Mouse (Mus musculus): ENCODE measurements around the gene Olfr576. TPM values are rescaled to one million over a fixed set of nuclear protein-coding genes. Genes with fewer than 3 reads are reported as not detected.

Olfr576 gene
- not detected for polyA plus RNA-seq (2017; shearing (Covaris generic))

- ATAC-seq = no peak
These were observed at the start of gene Olfr576 for GRCm38 (mm10) chr7:102962360-102962759. Olfr576 (plus strand) TSS chr7:102962660.

GRCm38 (mm10) chr7:102915261-102915660 lies 47.2 kb upstream of the Olfr576 start:
- ATAC-seq = no peak

- ATAC-seq = no peak
These were observed 46.1 kb upstream of the Olfr576 start for GRCm38 (mm10) chr7:102916405-102916804.

GRCm38 (mm10) chr7:102917032-102917875 lies 45.2 kb upstream of the Olfr576 start, which contains the start of gene Olfr571:
Olfr571 (minus strand) TSS chr7:102917536.
- ATAC-seq = no peak

GRCm38 (mm10) chr7:102919632-102920031 lies 42.8 kb upstream of the Olfr576 start:
- no peak for ATAC-seq

GRCm38 (mm10) chr7:102924109-102924508 lies 38.4 kb upstream of the Olfr576 start, which contains the start of gene Olfr572:
Olfr572 (plus strand) TSS chr7:102924409.
- no peak for ATAC-seq

GRCm38 (mm10) chr7:102927105-102927504 lies 35.4 kb upstream of the Olfr576 start:
- no peak for ATAC-seq

- ATAC-seq = no peak
These were observed 20.0 kb upstream of the Olfr576 start, which contains the start of gene Olfr573-ps1 for GRCm38 (mm10) chr7:102942475-102942874. Olfr573-ps1 (minus strand) TSS chr7:102942575.

GRCm38 (mm10) chr7:102943417-102943816 lies 19.0 kb upstream of the Olfr576 start:
- ATAC-seq = no peak

GRCm38 (mm10) chr7:102948167-102948566 lies 14.3 kb upstream of the Olfr576 start, which contains the start of gene Olfr574:
Olfr574 (plus strand) TSS chr7:102948467.
- ATAC-seq = no peak

GRCm38 (mm10) chr7:102950732-102951131 lies 11.7 kb upstream of the Olfr576 start:
- no peak for ATAC-seq

GRCm38 (mm10) chr7:102958137-102958536 lies 4.3 kb upstream of the Olfr576 start:
- ATAC-seq = no peak

GRCm38 (mm10) chr7:102958593-102958992 lies 3.9 kb upstream of the Olfr576 start, which contains the start of gene Olfr575:
Olfr575 (minus strand) TSS chr7:102958775.
- no peak for ATAC-seq

- no peak for ATAC-seq
These were observed 11.9 kb downstream of the Olfr576 start for GRCm38 (mm10) chr7:102974399-102974798.

GRCm38 (mm10) chr7:102975843-102976242 lies 13.4 kb downstream of the Olfr576 start, which contains the start of gene Olfr577:
Olfr577 (minus strand) TSS chr7:102975943.
- ATAC-seq = no peak

- ATAC-seq = no peak
These were observed 26.8 kb downstream of the Olfr576 start, which contains the start of gene Olfr578 for GRCm38 (mm10) chr7:102989224-102989623. Olfr578 (minus strand) TSS chr7:102989324.

Other genes with a start within 250 kb of the Olfr576 start
- gene Olfr33, start 243.6 kb upstream of the Olfr576 start, polyA plus RNA-seq (2017; shearing (Covaris generic)) = not detected
- gene Olfr559, start 235.2 kb upstream of the Olfr576 start, polyA plus RNA-seq (2017; shearing (Covaris generic)) = not detected
- not detected for gene Olfr560, start 203.3 kb upstream of the Olfr576 start, polyA plus RNA-seq (2017; shearing (Covaris generic))
- not detected for gene Olfr78, start 203.2 kb upstream of the Olfr576 start, polyA plus RNA-seq (2017; shearing (Covaris generic))
- gene Olfr561, start 191.4 kb upstream of the Olfr576 start, polyA plus RNA-seq (2017; shearing (Covaris generic)) = not detected
- gene Olfr564, start 159.2 kb upstream of the Olfr576 start, polyA plus RNA-seq (2017; shearing (Covaris generic)) = not detected
- not detected for gene Olfr566, start 103.9 kb upstream of the Olfr576 start, polyA plus RNA-seq (2017; shearing (Covaris generic))
- gene Olfr568, start 85.5 kb upstream of the Olfr576 start, polyA plus RNA-seq (2017; shearing (Covaris generic)) = not detected
- gene Olfr569, start 71.8 kb upstream of the Olfr576 start, polyA plus RNA-seq (2017; shearing (Covaris generic)) = not detected
- gene Olfr570, start 68.1 kb upstream of the Olfr576 start, polyA plus RNA-seq (2017; shearing (Covaris generic)) = not detected
- not detected for gene Olfr571, start 45.1 kb upstream of the Olfr576 start, polyA plus RNA-seq (2017; shearing (Covaris generic))
- gene Olfr572, start 38.3 kb upstream of the Olfr576 start, polyA plus RNA-seq (2017; shearing (Covaris generic)) = not detected
- gene Olfr573-ps1, start 20.1 kb upstream of the Olfr576 start, polyA plus RNA-seq (2017; shearing (Covaris generic)) = not detected
- gene Olfr574, start 14.2 kb upstream of the Olfr576 start, polyA plus RNA-seq (2017; shearing (Covaris generic)) = not detected
- not detected for gene Olfr575, start 3.9 kb upstream of the Olfr576 start, polyA plus RNA-seq (2017; shearing (Covaris generic))
- gene Olfr577, start 13.3 kb downstream of the Olfr576 start, polyA plus RNA-seq (2017; shearing (Covaris generic)) = not detected
- gene Olfr578, start 26.7 kb downstream of the Olfr576 start, polyA plus RNA-seq (2017; shearing (Covaris generic)) = not detected
- gene Olfr582, start 75.4 kb downstream of the Olfr576 start, polyA plus RNA-seq (2017; shearing (Covaris generic)) = not detected
- not detected for gene Olfr583, start 88.6 kb downstream of the Olfr576 start, polyA plus RNA-seq (2017; shearing (Covaris generic))
- gene Olfr584, start 119.2 kb downstream of the Olfr576 start, polyA plus RNA-seq (2017; shearing (Covaris generic)) = not detected
- not detected for gene Olfr585, start 135.1 kb downstream of the Olfr576 start, polyA plus RNA-seq (2017; shearing (Covaris generic))
- gene Olfr586, start 163.0 kb downstream of the Olfr576 start, polyA plus RNA-seq (2017; shearing (Covaris generic)) = not detected
- under 1 TPM in 1 of 3 experiments, not detected in 2; 0.16 TPM for gene Olfr588-ps1, start 178.2 kb downstream of the Olfr576 start, polyA plus RNA-seq (2017; shearing (Covaris generic))
- gene Olfr589, start 193.7 kb downstream of the Olfr576 start, polyA plus RNA-seq (2017; shearing (Covaris generic)) = not detected
- under 1 TPM in 1 of 3 experiments, not detected in 2; 0.28 TPM for gene Olfr591, start 215.7 kb downstream of the Olfr576 start, polyA plus RNA-seq (2017; shearing (Covaris generic))
- gene Olfr592, start 222.1 kb downstream of the Olfr576 start, polyA plus RNA-seq (2017; shearing (Covaris generic)) = under 1 TPM in 1 of 3 experiments, not detected in 2; 0.06 TPM
- gene Olfr593, start 249.2 kb downstream of the Olfr576 start, polyA plus RNA-seq (2017; shearing (Covaris generic)) = not detected

Measured in inflammation-experienced regulatory T-cells, adult 6 months (primary cell).